Mouse (Mus musculus): Measurements from ENCODE around the gene Vrk1. TPM values are rescaled to one million over a fixed set of nuclear protein-coding genes. Genes with fewer than 3 reads are reported as not detected.

The Vrk1 gene
- total and polyA plus RNA-seq, 3 experiments, result 87.0 to 144 (median 101) TPM

GRCm38 (mm10) chr12:106080511-106080910 lies 70.5 kb downstream of the Vrk1 start:
- H3K27me3 ChIP-seq (ENCODE audit: control insufficient read depth in 1 of 2, insufficient read depth in 2 of 2, low read length in 2 of 2), result no peaks in the 10 kb centered on the region
- H3K9ac ChIP-seq (ENCODE audit: control insufficient read depth, low read depth, low read length, poor library complexity, severe bottlenecking), result no peak overlapping the region
- no peak overlapping the region for H3K4me3 ChIP-seq (ENCODE audit: control insufficient read depth in 1 of 2, insufficient read depth in 1 of 2, low read depth in 2 of 2, low read length in 2 of 2)
- DNase-seq (ENCODE audit: low read depth, low spot score), result no peak
- no peaks in the 10 kb centered on the region for H3K4me1 ChIP-seq (ENCODE audit: control insufficient read depth in 1 of 2, insufficient read depth in 2 of 2, low read length in 2 of 2)
- H3K79me2 ChIP-seq (ENCODE audit: control insufficient read depth, insufficient read depth, low read length, poor library complexity), result no peaks in the 10 kb centered on the region
- TF ChIP-seq GABPA (IDR thresholded peaks at IDR 0.05; ENCODE audit: low read depth, low read length), result no peak
- no peak for TF ChIP-seq MYC (IDR thresholded peaks at IDR 0.05; ENCODE audit: low read depth, low read length)
- no peak for TF ChIP-seq UBTF (IDR thresholded peaks at IDR 0.05; ENCODE audit: borderline replicate concordance, insufficient read depth, low read depth, low read length)
- no peak for TF ChIP-seq USF1 (IDR thresholded peaks at IDR 0.05; ENCODE audit: low read depth, low read length)
- TF ChIP-seq POLR2AphosphoS5 (IDR thresholded peaks at IDR 0.05; ENCODE audit: borderline replicate concordance, low read depth, low read length), result no peak
- TF ChIP-seq MXI1 (IDR thresholded peaks at IDR 0.05; ENCODE audit: low read depth, low read length), result no peak
- TF ChIP-seq BHLHE40 (IDR thresholded peaks at IDR 0.05; ENCODE audit: borderline replicate concordance, low read depth, low read length), result no peak
- TF ChIP-seq NRF1 (IDR thresholded peaks at IDR 0.05; ENCODE audit: insufficient read depth, low read depth, low read length, poor library complexity, severe bottlenecking), result no peak
- TF ChIP-seq USF2 (IDR thresholded peaks at IDR 0.05; ENCODE audit: borderline replicate concordance in 1 of 2, insufficient read depth in 1 of 2, low read depth in 1 of 2, low read length in 2 of 2), result no peak
- TF ChIP-seq ELF1 (IDR thresholded peaks at IDR 0.05; ENCODE audit: low read depth, low read length), result no peak
- TF ChIP-seq SMC3 (IDR thresholded peaks at IDR 0.05; ENCODE audit: low read depth, low read length), result no peak
- TF ChIP-seq ZKSCAN1 (IDR thresholded peaks at IDR 0.05; ENCODE audit: low read depth, low read length), result no peak
- TF ChIP-seq CHD1 (IDR thresholded peaks at IDR 0.05; ENCODE audit: low read depth, low read length), result no peak
- no peak for TF ChIP-seq SIN3A (IDR thresholded peaks at IDR 0.05; ENCODE audit: low read length)
- no peak for TF ChIP-seq TAL1 (IDR thresholded peaks at IDR 0.05; ENCODE audit: low read length)
- no peak for TF ChIP-seq POLR2A (IDR thresholded peaks at IDR 0.05; ENCODE audit: control insufficient read depth in 1 of 2, insufficient read depth in 1 of 2, low read depth in 1 of 2, low read length in 2 of 2, poor library complexity in 1 of 2)
- H3K36me3 ChIP-seq (ENCODE audit: control insufficient read depth in 1 of 2, insufficient read depth in 2 of 2, low read length in 2 of 2), result no peaks in the 10 kb centered on the region
- H3K27ac ChIP-seq (ENCODE audit: control insufficient read depth, low read depth, low read length), result no peak overlapping the region
- no peaks in the 10 kb centered on the region for H3K9me3 ChIP-seq (replicated peaks; ENCODE audit: insufficient read depth, low read length)

- no peak overlapping the region for H3K27ac ChIP-seq (ENCODE audit: control insufficient read depth, low read depth, low read length)
- no peak overlapping the region for H3K9ac ChIP-seq (ENCODE audit: control insufficient read depth, low read depth, low read length, poor library complexity, severe bottlenecking)
- H3K36me3 ChIP-seq (ENCODE audit: control insufficient read depth in 1 of 2, insufficient read depth in 2 of 2, low read length in 2 of 2), result no peaks in the 10 kb centered on the region
- H3K9me3 ChIP-seq (replicated peaks; ENCODE audit: insufficient read depth, low read length), result no peaks in the 10 kb centered on the region
- no peaks in the 10 kb centered on the region for H3K27me3 ChIP-seq (ENCODE audit: control insufficient read depth in 1 of 2, insufficient read depth in 2 of 2, low read length in 2 of 2)
- no peak overlapping the region for H3K4me3 ChIP-seq (ENCODE audit: control insufficient read depth in 1 of 2, insufficient read depth in 1 of 2, low read depth in 2 of 2, low read length in 2 of 2)
- no peaks in the 10 kb centered on the region for H3K4me1 ChIP-seq (ENCODE audit: control insufficient read depth in 1 of 2, insufficient read depth in 2 of 2, low read length in 2 of 2)
- TF ChIP-seq MAX (IDR thresholded peaks at IDR 0.05; ENCODE audit: low read length), result no peak
- no peak for TF ChIP-seq CHD1 (IDR thresholded peaks at IDR 0.05; ENCODE audit: low read depth, low read length)
- no peak for TF ChIP-seq ETS1 (IDR thresholded peaks at IDR 0.05; ENCODE audit: low read depth, low read length)
- no peak for TF ChIP-seq CTCF (IDR thresholded peaks at IDR 0.05 in 2 of 3, conservative IDR thresholded peaks at IDR 0.05 in 1 of 3; ENCODE audit: control insufficient read depth in 1 of 3, insufficient read depth in 1 of 3, low read depth in 2 of 3, low read length in 3 of 3, poor library complexity in 1 of 3, severe bottlenecking in 1 of 3)
- no peak for TF ChIP-seq RCOR1 (IDR thresholded peaks at IDR 0.05; ENCODE audit: low read depth, low read length)
- no peak for TF ChIP-seq SIN3A (IDR thresholded peaks at IDR 0.05; ENCODE audit: low read length)
- no peak for TF ChIP-seq GATA1 (IDR thresholded peaks at IDR 0.05; ENCODE audit: low read depth, low read length)
- no peak for TF ChIP-seq CHD2 (IDR thresholded peaks at IDR 0.05; ENCODE audit: low read length)
- no peaks in the 10 kb centered on the region for H3K79me2 ChIP-seq (ENCODE audit: control insufficient read depth, insufficient read depth, low read length, poor library complexity)
- DNase-seq (ENCODE audit: low read depth, low spot score), result no peak
Observed at GRCm38 (mm10) chr12:106080945-106081747, 71.1 kb downstream of the Vrk1 start.
